Mouse (Mus musculus): ENCODE results near the gene Esyt2. TPM values are rescaled to one million over a fixed set of nuclear protein-coding genes. Genes with fewer than 3 reads are reported as not detected.

Gene Esyt2
- polyA plus RNA-seq, 1 experiment from 2014 or later = 14.7 TPM

- no peak overlapping the region for H3K27ac ChIP-seq
- WGBS = 57% methylated on average over 2 of the region's 2 CpGs
- no peaks in the 10 kb centered on the region for H3K4me1 ChIP-seq
- no peak for DNase-seq (ENCODE audit: low spot score)
- H3K27me3 ChIP-seq (ENCODE audit: insufficient read depth, poor library complexity, severe bottlenecking) = no peaks in the 10 kb centered on the region
- H3K36me3 ChIP-seq = no peaks in the 10 kb centered on the region
- no peaks in the 10 kb centered on the region for H3K9me3 ChIP-seq
- H3K4me3 ChIP-seq = no peak overlapping the region
Observed at GRCm38 (mm10) chr12:116394327-116394726, 113.3 kb downstream of the Esyt2 start.

- no peak for DNase-seq (ENCODE audit: low spot score)
- 87% methylated on average over 2 of the region's 2 CpGs for WGBS
- Histone ChIP-seq H3K27ac (no peak overlapping the region), H3K4me1 (no peaks in the 10 kb centered on the region), H3K9me3 (no peaks in the 10 kb centered on the region), H3K4me3 (no peak overlapping the region), H3K36me3 (no peaks in the 10 kb centered on the region), H3K27me3 (ENCODE audit: insufficient read depth, poor library complexity, severe bottlenecking) (no peaks in the 10 kb centered on the region)
Observed at GRCm38 (mm10) chr12:116395312-116395711, 114.3 kb downstream of the Esyt2 start.

GRCm38 (mm10) chr12:116396072-116396695 lies 115.2 kb downstream of the Esyt2 start:
- no peak for DNase-seq (ENCODE audit: low spot score)
- 75% methylated on average over 2 of the region's 2 CpGs for WGBS
- no peaks in the 10 kb centered on the region for H3K9me3 ChIP-seq
- H3K4me3 ChIP-seq = no peak overlapping the region
- H3K36me3 ChIP-seq = no peaks in the 10 kb centered on the region
- no peaks in the 10 kb centered on the region for H3K4me1 ChIP-seq
- H3K27ac ChIP-seq = no peak overlapping the region
- H3K27me3 ChIP-seq (ENCODE audit: insufficient read depth, poor library complexity, severe bottlenecking) = no peaks in the 10 kb centered on the region

- H3K9me3 ChIP-seq = 0 out of 2 replicates have a peak, but pooled peaks cover 8% of the 10 kb centered on the region
- peaks cover 12% of the 10 kb centered on the region for H3K4me1 ChIP-seq
- H3K27ac ChIP-seq = peak overlapping the region; percentile 93
- WGBS = 92% methylated on average over 18 of the region's 18 CpGs
- H3K27me3 ChIP-seq (ENCODE audit: insufficient read depth, poor library complexity, severe bottlenecking) = no peaks in the 10 kb centered on the region
- peaks cover 41% of the 10 kb centered on the region for H3K36me3 ChIP-seq
- H3K4me3 ChIP-seq = peak overlapping the region; percentile 90
- DNase-seq (ENCODE audit: low spot score) = no peak
Observed at GRCm38 (mm10) chr12:116404012-116404679, 123.2 kb downstream of the Esyt2 start.

- H3K27ac ChIP-seq = peak within 1 kb of the TSS; percentile 93
- no peaks in the 10 kb centered on the region for H3K27me3 ChIP-seq (ENCODE audit: insufficient read depth, poor library complexity, severe bottlenecking)
- peaks cover 12% of the 10 kb centered on the region for H3K4me1 ChIP-seq
- under 1% methylated on average over 72 of the region's 72 CpGs for WGBS
- peaks cover 50% of the 10 kb centered on the region for H3K36me3 ChIP-seq
- peak; percentile 99 for DNase-seq (ENCODE audit: low spot score)
- 0 out of 2 replicates have a peak, but pooled peaks cover 8% of the 10 kb centered on the region for H3K9me3 ChIP-seq
- peak within 1 kb of the TSS; percentile 90 for H3K4me3 ChIP-seq
Observed at GRCm38 (mm10) chr12:116405045-116405835, 124.2 kb downstream of the Esyt2 start, which contains the start of gene Ncapg2. Gene Ncapg2, plus strand, starts transcription at chr12:116405402.

- H3K9me3 ChIP-seq = 0 out of 2 replicates have a peak, but pooled peaks cover 8% of the 10 kb centered on the region
- H3K4me1 ChIP-seq = peaks cover 12% of the 10 kb centered on the region
- peak overlapping the region; percentile 90 for H3K4me3 ChIP-seq
- no peak for DNase-seq (ENCODE audit: low spot score)
- WGBS = 8% methylated on average over 8 of the region's 8 CpGs
- peaks cover 56% of the 10 kb centered on the region for H3K36me3 ChIP-seq
- no peaks in the 10 kb centered on the region for H3K27me3 ChIP-seq (ENCODE audit: insufficient read depth, poor library complexity, severe bottlenecking)
- peak overlapping the region; percentile 93 for H3K27ac ChIP-seq
Observed at GRCm38 (mm10) chr12:116405836-116406155, 124.8 kb downstream of the Esyt2 start.

GRCm38 (mm10) chr12:116407883-116408282 lies 126.9 kb downstream of the Esyt2 start:
- DNase-seq (ENCODE audit: low spot score) = no peak
- H3K9me3 ChIP-seq = 0 out of 2 replicates have a peak, but pooled peaks cover 4% of the 10 kb centered on the region
- peaks cover 50% of the 10 kb centered on the region for H3K36me3 ChIP-seq
- no peaks in the 10 kb centered on the region for H3K27me3 ChIP-seq (ENCODE audit: insufficient read depth, poor library complexity, severe bottlenecking)
- H3K27ac ChIP-seq = no peak overlapping the region
- peaks cover 12% of the 10 kb centered on the region for H3K4me1 ChIP-seq
- H3K4me3 ChIP-seq = no peak overlapping the region
- WGBS = 86% methylated on average over 5 of the region's 5 CpGs

GRCm38 (mm10) chr12:116414941-116415340 lies 133.9 kb downstream of the Esyt2 start:
- no peaks in the 10 kb centered on the region for H3K4me1 ChIP-seq
- no peak overlapping the region for H3K4me3 ChIP-seq
- H3K27me3 ChIP-seq (ENCODE audit: insufficient read depth, poor library complexity, severe bottlenecking) = no peaks in the 10 kb centered on the region
- no peaks in the 10 kb centered on the region for H3K9me3 ChIP-seq
- H3K27ac ChIP-seq = no peak overlapping the region
- WGBS = 92% methylated on average over 4 of the region's 4 CpGs
- peaks cover 63% of the 10 kb centered on the region for H3K36me3 ChIP-seq
- no peak for DNase-seq (ENCODE audit: low spot score)

GRCm38 (mm10) chr12:116416514-116416913 lies 135.5 kb downstream of the Esyt2 start:
- Histone ChIP-seq H3K27me3 (ENCODE audit: insufficient read depth, poor library complexity, severe bottlenecking) (no peaks in the 10 kb centered on the region), H3K4me1 (no peaks in the 10 kb centered on the region), H3K9me3 (no peaks in the 10 kb centered on the region), H3K36me3 (peaks cover 62% of the 10 kb centered on the region), H3K4me3 (no peak overlapping the region), H3K27ac (no peak overlapping the region)
- no peak for DNase-seq (ENCODE audit: low spot score)
- 89% methylated on average over 1 of the region's 1 CpGs for WGBS

- H3K36me3 ChIP-seq = peaks cover 74% of the 10 kb centered on the region
- no peaks in the 10 kb centered on the region for H3K27me3 ChIP-seq (ENCODE audit: insufficient read depth, poor library complexity, severe bottlenecking)
- H3K4me3 ChIP-seq = no peak overlapping the region
- H3K9me3 ChIP-seq = no peaks in the 10 kb centered on the region
- WGBS = 95% methylated on average over 2 of the region's 2 CpGs
- H3K4me1 ChIP-seq = no peaks in the 10 kb centered on the region
- no peak overlapping the region for H3K27ac ChIP-seq
- DNase-seq (ENCODE audit: low spot score) = no peak
Observed at GRCm38 (mm10) chr12:116421656-116422055, 140.7 kb downstream of the Esyt2 start.

GRCm38 (mm10) chr12:116425392-116425791 lies 144.4 kb downstream of the Esyt2 start:
- no peak overlapping the region for H3K27ac ChIP-seq
- no peaks in the 10 kb centered on the region for H3K9me3 ChIP-seq
- DNase-seq (ENCODE audit: low spot score) = no peak
- no peaks in the 10 kb centered on the region for H3K27me3 ChIP-seq (ENCODE audit: insufficient read depth, poor library complexity, severe bottlenecking)
- WGBS = 92% methylated on average over 2 of the region's 2 CpGs
- H3K36me3 ChIP-seq = peaks cover 76% of the 10 kb centered on the region
- H3K4me1 ChIP-seq = no peaks in the 10 kb centered on the region
- no peak overlapping the region for H3K4me3 ChIP-seq

- WGBS = 90% methylated on average over 2 of the region's 2 CpGs
- Histone ChIP-seq H3K4me1 (no peaks in the 10 kb centered on the region), H3K9me3 (no peaks in the 10 kb centered on the region), H3K4me3 (no peak overlapping the region), H3K36me3 (peaks cover 70% of the 10 kb centered on the region), H3K27me3 (ENCODE audit: insufficient read depth, poor library complexity, severe bottlenecking) (no peaks in the 10 kb centered on the region), H3K27ac (no peak overlapping the region)
- DNase-seq (ENCODE audit: low spot score) = no peak
Observed at GRCm38 (mm10) chr12:116433742-116434141, 152.7 kb downstream of the Esyt2 start.

- Histone ChIP-seq H3K27ac (no peak overlapping the region), H3K36me3 (peaks cover 70% of the 10 kb centered on the region), H3K9me3 (no peaks in the 10 kb centered on the region), H3K27me3 (ENCODE audit: insufficient read depth, poor library complexity, severe bottlenecking) (no peaks in the 10 kb centered on the region), H3K4me3 (no peak overlapping the region), H3K4me1 (no peaks in the 10 kb centered on the region)
- 90% methylated on average over 2 of the region's 2 CpGs for WGBS
- DNase-seq (ENCODE audit: low spot score) = no peak
Observed at GRCm38 (mm10) chr12:116435232-116435631, 154.2 kb downstream of the Esyt2 start.

Data from heart, embryonic 10.5 days (tissue).